Mouse (Mus musculus) stomach, postnatal 0 days (tissue): ENCODE results near the gene Mrpl37. TPM values are rescaled to one million over a fixed set of nuclear protein-coding genes. Genes with fewer than 3 reads are reported as not detected.
"Not testable (repeated sequence)": the region's sequence is repeated elsewhere in the genome, so short reads cannot be mapped to it uniquely, and the experiment has no call there.

Experiments used
- ATAC-seq: fragments of 200-750 bp; cut with Nextera tagmentation; 2 replicates; pipeline ENCODE4 v1.8.0; 2017; ENCODE audit not compliant: low FRiP score, low TSS enrichment
- DNase-seq: peaks from one replicate; pipeline ENCODE4 v3.0.0-alpha.2; 2016; ENCODE audit warnings: low spot score
- H3K27ac ChIP-seq: fragments of 300-500 bp; sonication (generic); replicated peaks from 2 replicates; pipeline ENCODE4 v1.5.1; 2014; ENCODE audit warnings: mild to moderate bottlenecking, control low read depth
- H3K27me3 ChIP-seq: fragments of 300-500 bp; sonication (generic); 2 replicates; pipeline ENCODE4 v1.6.1; 2014; ENCODE audit warnings: low read length; ENCODE audit not compliant: control insufficient read depth, insufficient read depth
- H3K36me3 ChIP-seq: fragments of 300-500 bp; sonication (generic); 2 replicates; pipeline ENCODE4 v1.6.1; 2014; ENCODE audit warnings: low read length, mixed read lengths; ENCODE audit not compliant: control insufficient read depth, insufficient read depth
- H3K4me1 ChIP-seq: fragments of 300-500 bp; sonication (generic); replicated peaks from 2 replicates; pipeline ENCODE4 v1.6.1; 2014; ENCODE audit warnings: antibody characterized with exemption; ENCODE audit not compliant: control insufficient read depth, insufficient read depth
- H3K4me2 ChIP-seq: fragments of 300-500 bp; sonication (generic); replicated peaks from 2 replicates; pipeline ENCODE4 v1.6.1; 2014; ENCODE audit warnings: low read depth, mild to moderate bottlenecking, control low read depth, moderate library complexity
- H3K4me3 ChIP-seq: fragments of 300-500 bp; sonication (generic); 2 replicates; pipeline ENCODE4 v1.5.1; 2014; ENCODE audit warnings: low read depth, low read length, control low read depth
- H3K9ac ChIP-seq: fragments of 300-500 bp; sonication (generic); 2 replicates; pipeline ENCODE4 v1.6.1; 2014; ENCODE audit warnings: mild to moderate bottlenecking, low read length, control low read depth, mixed read lengths
- H3K9me3 ChIP-seq: fragments of 300-500 bp; sonication (generic); 2 replicates; pipeline ENCODE4 v1.6.1; 2016; ENCODE audit warnings: low read length; ENCODE audit not compliant: control insufficient read depth
- CTCF ChIP-seq: IDR thresholded peaks from 2 replicates; pipeline ENCODE4 v1.5.1; 2016; ENCODE audit warnings: antibody characterized with exemption, low read depth, mild to moderate bottlenecking, moderate library complexity
- EP300 ChIP-seq: optimal IDR thresholded peaks from 2 replicates; pipeline ENCODE3; 2016; ENCODE audit warnings: antibody characterized with exemption
- WGBS: fragments of 180-500 bp; shearing (Covaris S2); extraction: QIAGEN DNeasy Blood & Tissue Kit; methylation state at CpG from one replicate; pipeline ENCODE4 v1.1.7; 2014; 5-methylcytosine and 5-hydroxymethylcytosine counted together
- polyA plus RNA-seq: library from polyadenylated mRNA; unstranded; fragments of >200 nt; fragmentation: Nextera tagmentation; extraction: Ambion mirVana; gene quantifications from 2 replicates; pipeline ENCODE4 v1.2.1, GENCODE M21; 2015

The Mrpl37 gene
- 52.6 and 54.6 TPM in 2 replicates for polyA plus RNA-seq

- Histone ChIP-seq H3K4me1 (no peaks in the 10 kb centered on the region; the same call in 1 of the 2 replicates), H3K4me2 (peak within 1 kb of the TSS; percentile 99), H3K9ac (peak within 1 kb of the TSS; percentile 83), H3K36me3 (peaks cover 8% of the 10 kb centered on the region), H3K9me3 (no peaks in the 10 kb centered on the region), H3K27me3 (no peaks in the 10 kb centered on the region), H3K27ac (peak within 1 kb of the TSS; percentile 81), H3K4me3 (peak within 1 kb of the TSS; percentile 88)
- WGBS, result under 1% methylated on average over 60 of the region's 60 CpGs
- DNase-seq (peak; percentile 97), ATAC-seq (peak; percentile 97)
- peak; percentile 35; the same call in 1 of the 2 replicates for TF ChIP-seq CTCF
- TF ChIP-seq EP300, result no peak
Observed at GRCm38 (mm10) chr4:107066252-107067124, at the start of gene Mrpl37, which contains the start of gene Cyb5rl. Mrpl37 (minus strand) TSS chr4:107066868. Cyb5rl (plus strand) TSS chr4:107066988.

DNA sequence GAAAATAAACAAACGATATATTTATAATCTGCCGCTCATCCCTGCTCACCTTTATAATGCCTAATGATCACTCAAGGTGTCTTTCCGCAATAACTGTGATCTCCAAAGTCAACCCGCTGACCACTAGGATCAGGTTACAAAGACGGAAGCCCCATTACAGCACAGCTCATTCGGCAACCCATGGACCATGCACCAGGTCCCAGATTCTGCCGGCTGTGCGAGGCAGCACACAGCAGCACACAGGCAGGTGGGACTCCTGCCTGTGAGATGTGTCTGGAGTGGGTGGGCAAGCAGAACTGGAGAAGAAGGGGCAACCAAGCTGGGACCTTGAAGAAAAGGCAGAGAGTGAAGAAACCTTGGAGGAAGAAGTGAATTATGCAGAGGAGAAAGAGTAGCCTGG, 47.6 kb upstream of the Mrpl37 start:
- TF ChIP-seq EP300 (no peak), CTCF (no peak)
- H3K4me1 ChIP-seq, result no peaks in the 10 kb centered on the region
- H3K4me3 ChIP-seq, result no peak overlapping the region
- no peak overlapping the region for H3K27ac ChIP-seq
- WGBS, result 38% methylated on average over 8 of the region's 8 CpGs
- no peak for DNase-seq
- H3K27me3 ChIP-seq, result no peaks in the 10 kb centered on the region
- H3K4me2 ChIP-seq, result no peak overlapping the region
- no peak overlapping the region for H3K9ac ChIP-seq
- no peaks in the 10 kb centered on the region for H3K36me3 ChIP-seq
- ATAC-seq, result no peak
- no peaks in the 10 kb centered on the region for H3K9me3 ChIP-seq

DNA sequence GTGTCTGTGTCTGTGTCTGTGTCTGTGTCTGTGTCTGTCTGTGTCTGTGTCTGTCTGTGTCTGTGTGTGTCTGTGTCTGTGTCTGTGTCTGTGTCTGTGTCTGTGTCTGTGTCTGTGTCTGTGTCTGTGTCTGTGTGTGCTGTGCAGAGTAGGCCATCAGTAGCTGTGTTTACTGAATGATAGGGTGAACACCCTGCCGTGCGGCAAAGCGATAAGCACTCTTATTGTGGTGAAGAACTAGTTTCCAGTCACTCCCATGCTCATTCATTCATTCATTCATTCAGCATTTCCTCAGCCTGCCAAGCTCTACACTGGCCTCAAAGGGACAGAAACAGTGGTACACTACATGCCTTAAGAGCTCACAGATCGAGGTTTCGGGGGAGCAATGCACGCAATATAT, 42.5 kb upstream of the Mrpl37 start:
- H3K27me3 ChIP-seq, ATAC-seq, H3K4me1 ChIP-seq, DNase-seq, H3K27ac ChIP-seq, H3K4me3 ChIP-seq, H3K36me3 ChIP-seq, H3K9ac ChIP-seq, H3K9me3 ChIP-seq, H3K4me2 ChIP-seq: not testable (repeated sequence)
- 79% methylated on average over 6 of the region's 6 CpGs for WGBS

GRCm38 (mm10) chr4:107108291-107108731, 41.6 kb upstream of the Mrpl37 start:
- DNase-seq (peak; percentile 51), ATAC-seq (no peak)
- H3K27ac ChIP-seq, result no peak overlapping the region
- H3K36me3 ChIP-seq, result no peaks in the 10 kb centered on the region
- H3K9me3 ChIP-seq, result no peaks in the 10 kb centered on the region
- no peak overlapping the region for H3K9ac ChIP-seq
- no peak overlapping the region for H3K4me3 ChIP-seq
- 28% methylated on average over 13 of the region's 13 CpGs for WGBS
- no peaks in the 10 kb centered on the region for H3K27me3 ChIP-seq
- no peak overlapping the region for H3K4me2 ChIP-seq
- no peaks in the 10 kb centered on the region for H3K4me1 ChIP-seq
- TF ChIP-seq EP300 (no peak), CTCF (no peak)

DNA sequence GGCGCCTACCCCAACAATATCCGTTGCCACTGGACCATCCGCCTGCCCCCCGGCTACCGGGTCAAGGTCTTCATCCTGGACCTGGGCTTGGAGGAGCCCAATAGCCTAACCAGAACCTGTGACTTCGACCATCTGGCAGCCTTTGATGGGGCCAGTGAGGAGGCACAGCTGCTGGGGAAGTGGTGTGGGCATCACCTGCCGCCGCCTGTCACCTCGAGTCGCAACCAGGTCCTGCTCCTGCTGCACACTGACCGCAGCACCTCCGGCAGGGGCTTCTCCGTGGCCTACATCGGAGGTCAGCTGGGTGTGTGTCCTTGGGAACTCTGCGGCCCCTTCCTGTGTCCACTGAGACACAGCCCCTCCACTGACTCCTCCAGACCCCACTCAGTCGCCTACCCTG, 40.1 kb upstream of the Mrpl37 start:
- DNase-seq (no peak), ATAC-seq (no peak)
- Histone ChIP-seq H3K27me3 (no peaks in the 10 kb centered on the region), H3K4me2 (no peak overlapping the region), H3K27ac (no peak overlapping the region), H3K4me3 (no peak overlapping the region), H3K9ac (no peak overlapping the region), H3K36me3 (no peaks in the 10 kb centered on the region), H3K4me1 (no peaks in the 10 kb centered on the region), H3K9me3 (no peaks in the 10 kb centered on the region)
- 89% methylated on average over 16 of the region's 16 CpGs for WGBS
- TF ChIP-seq EP300, result no peak
- TF ChIP-seq CTCF, result no peak

DNA sequence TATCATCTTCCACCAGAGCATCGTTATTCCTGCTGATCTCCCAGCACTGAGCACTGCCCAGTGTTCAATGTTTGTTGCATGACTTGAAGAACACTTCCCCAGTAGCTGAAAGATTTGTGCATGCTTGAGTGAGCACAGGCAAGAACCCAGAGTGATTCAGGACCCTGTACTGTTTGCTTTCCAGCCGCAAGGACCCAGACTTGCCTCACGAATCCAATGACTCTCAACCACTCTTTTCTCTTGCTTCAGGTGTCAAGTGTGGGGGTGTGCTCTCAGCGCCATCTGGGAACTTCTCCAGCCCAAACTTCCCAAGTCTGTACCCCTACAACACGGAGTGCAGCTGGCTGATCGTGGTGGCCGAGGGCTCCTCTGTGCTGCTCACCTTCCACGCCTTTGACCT, 35.6 kb upstream of the Mrpl37 start:
- H3K9me3 ChIP-seq, result no peaks in the 10 kb centered on the region
- no peaks in the 10 kb centered on the region for H3K27me3 ChIP-seq
- no peak for ATAC-seq
- no peak overlapping the region for H3K4me2 ChIP-seq
- H3K27ac ChIP-seq, result no peak overlapping the region
- H3K4me1 ChIP-seq, result no peaks in the 10 kb centered on the region
- H3K36me3 ChIP-seq, result no peaks in the 10 kb centered on the region
- H3K9ac ChIP-seq, result no peak overlapping the region
- WGBS, result 61% methylated on average over 8 of the region's 8 CpGs
- TF ChIP-seq EP300, result no peak
- no peak for TF ChIP-seq CTCF
- no peak overlapping the region for H3K4me3 ChIP-seq
- no peak for DNase-seq
